In genomic region chr11:107156977-107157642, GRCm38 (mm10) we compare ENCODE assay signal across 13 mouse cellular contexts. TPM values are rescaled to one million over a fixed set of nuclear protein-coding genes. Genes with fewer than 3 reads are reported as not detected.
DNase-seq lines count a peak whose midpoint lies in the region; ATAC-seq and TF ChIP-seq lines count a peak whose summit lies in the region.
"Had no signal": no experiment of that assay in that cellular context is flagged by ENCODE, and none has a peak within 500 bp of the region (broad histone marks: within the 10 kb centered on the region; RNA-seq: fewer than 3 reads in every experiment).

No protein-coding gene starts in this region.

- no peaks in the 10 kb centered on the region for H3K4me1 ChIP-seq in lung, postnatal 0 days (ENCODE audit: insufficient read depth, low read depth, low read length)
- H3K4me1 ChIP-seq in kidney, embryonic 15.5 days = no peaks in the 10 kb centered on the region
- H3K4me1 ChIP-seq: midbrain, embryonic 15.5 days had no signal

- H3K36me3 ChIP-seq in lung, postnatal 0 days (ENCODE audit: insufficient read depth, low read length) = no peaks in the 10 kb centered on the region
- no peaks in the 10 kb centered on the region for H3K36me3 ChIP-seq in myocyte (ENCODE audit: control insufficient read depth, insufficient read depth)
- no peaks in the 10 kb centered on the region for H3K36me3 ChIP-seq in kidney, embryonic 15.5 days
- H3K36me3 ChIP-seq: hindbrain, embryonic 10.5 days; midbrain, embryonic 15.5 days had no signal

- no peak for TF ChIP-seq CTCF in lung, postnatal 0 days (IDR thresholded peaks at IDR 0.05)

- H3ac ChIP-seq in myocyte (ENCODE audit: control insufficient read depth, insufficient read length) = no peak overlapping the region

- no peak overlapping the region for H3K4me3 ChIP-seq in lung, postnatal 0 days (ENCODE audit: low read depth, low read length)
- H3K4me3 ChIP-seq in myocyte = no peak overlapping the region
- no peak overlapping the region for H3K4me3 ChIP-seq in kidney, embryonic 15.5 days (replicated peaks)
- H3K4me3 ChIP-seq: hindbrain, embryonic 10.5 days; midbrain, embryonic 15.5 days had no signal

- ATAC-seq in lung, postnatal 0 days = no peak
- ATAC-seq in kidney, embryonic 15.5 days (replicated peaks; ENCODE audit: low FRiP score) = no peak
- ATAC-seq: midbrain, embryonic 15.5 days had no signal

- TF ChIP-seq EP300 in lung, postnatal 0 days (IDR thresholded peaks at IDR 0.05) = no peak

- H3K9ac ChIP-seq in lung, postnatal 0 days (replicated peaks; ENCODE audit: low read depth) = no peak overlapping the region
- no peak overlapping the region for H3K9ac ChIP-seq in kidney, embryonic 15.5 days
- H3K9ac ChIP-seq: midbrain, embryonic 15.5 days had no signal

- no peaks in the 10 kb centered on the region for H3K79me2 ChIP-seq in myocyte (ENCODE audit: control insufficient read depth, insufficient read depth)

- H3K27me3 ChIP-seq in lung, postnatal 0 days (replicated peaks; ENCODE audit: insufficient read depth, low read length) = no peaks in the 10 kb centered on the region
- no peaks in the 10 kb centered on the region for H3K27me3 ChIP-seq in myocyte (ENCODE audit: control insufficient read depth, insufficient read depth, insufficient read length)
- no peaks in the 10 kb centered on the region for H3K27me3 ChIP-seq in kidney, embryonic 15.5 days
- H3K27me3 ChIP-seq: midbrain, embryonic 15.5 days had no signal

- 47% methylated on average over 4 of the region's 5 CpGs for WGBS in lung, postnatal 0 days
- WGBS in kidney, embryonic 15.5 days = 47% methylated on average over 5 of the region's 5 CpGs

- TF ChIP-seq POLR2A in myocyte (IDR thresholded peaks at IDR 0.05; ENCODE audit: insufficient read length, low read depth) = no peak

- H3K4me2 ChIP-seq in lung, postnatal 0 days (replicated peaks; ENCODE audit: low read depth, low read length) = no peak overlapping the region
- peak overlapping the region; percentile 8 for H3K4me2 ChIP-seq in myocyte (ENCODE audit: low read depth)
- no peak overlapping the region for H3K4me2 ChIP-seq in kidney, embryonic 15.5 days
- H3K4me2 ChIP-seq: midbrain, embryonic 15.5 days had no signal

- no peak overlapping the region for H3K27ac ChIP-seq in lung, postnatal 0 days (ENCODE audit: low read length)
- H3K27ac ChIP-seq in kidney, embryonic 15.5 days = no peak overlapping the region
- H3K27ac ChIP-seq: hindbrain, embryonic 10.5 days; midbrain, embryonic 15.5 days had no signal

- H3K9me3 ChIP-seq in lung, postnatal 0 days (ENCODE audit: low read length) = no peaks in the 10 kb centered on the region
- H3K9me3 ChIP-seq in kidney, embryonic 15.5 days (replicated peaks) = no peaks in the 10 kb centered on the region
- H3K9me3 ChIP-seq: hindbrain, embryonic 10.5 days; midbrain, embryonic 15.5 days had no signal

- DNase-seq in adrenal gland, postnatal 14 days = peak; percentile 19
- DNase-seq in adrenal gland, postnatal 4 days (ENCODE audit: low spot score in 2 of 2) = no peak
- DNase-seq in lung, postnatal 0 days (ENCODE audit: low spot score) = peak; percentile 9
- no peak for DNase-seq in lung, postnatal 10 days
- DNase-seq in gastrocnemius, postnatal 10 days = peak; percentile 19
- DNase-seq in cerebellum, adult 8-10 months = no peak
- DNase-seq: cerebellum, postnatal 36 days; kidney, postnatal 14 days; right cerebral cortex, postnatal 25 days had no signal

TF ChIP-seq in myocyte, 11 proteins besides CTCF, POLR2A, EP300 and RAD21:
- TF ChIP-seq TCF3 (IDR thresholded peaks at IDR 0.05; ENCODE audit: insufficient read length, low read depth) = no peak
- TF ChIP-seq MYOG (IDR thresholded peaks at IDR 0.05; ENCODE audit: control insufficient read depth in 1 of 3, insufficient read depth in 1 of 3, insufficient read length in 2 of 3, low read depth in 2 of 3) = peak in 1 of 3 experiments; percentile 5

RNA-seq across cellular contexts. Expression of gene Bptf, which starts 25.2 kb away (rescaled TPM):
- 42.6 and 47.5 TPM in 2 replicates for total RNA-seq in adrenal gland, postnatal 14 days (2021)
- total RNA-seq in adrenal gland, postnatal 4 days (2021) = 10 to 100 TPM; 51.6 to 55.4 TPM
- 19.8 and 23.0 TPM in 2 replicates for polyA plus RNA-seq in lung, postnatal 0 days (2015; fragmentation: Nextera tagmentation; extraction: Ambion mirVana)
- total RNA-seq in gastrocnemius, postnatal 10 days (2021) = 10 to 100 TPM; 25.5 to 35.1 TPM
- polyA plus RNA-seq in myocyte (2012; fragmentation: generic; extraction: Trizol) = 11.8 TPM
- polyA plus RNA-seq in kidney, embryonic 15.5 days (2015; fragmentation: Nextera tagmentation; extraction: Ambion mirVana) = 31.4 and 35.0 TPM in 2 replicates

RNA-seq across cellular contexts. Expression of gene Nol11, which starts 32.1 kb away (rescaled TPM):
- 23.7 and 26.4 TPM in 2 replicates for total RNA-seq in adrenal gland, postnatal 14 days (2021)
- total RNA-seq in adrenal gland, postnatal 4 days (2021) = 10 to 100 TPM; 27.0 to 27.3 TPM
- polyA plus RNA-seq in lung, postnatal 0 days (2015; fragmentation: Nextera tagmentation; extraction: Ambion mirVana) = 15.5 and 18.4 TPM in 2 replicates
- total RNA-seq in gastrocnemius, postnatal 10 days (2021) = 10 to 100 TPM; 13.8 to 16.3 TPM
- polyA plus RNA-seq in myocyte (2012; fragmentation: generic; extraction: Trizol) = 20.0 TPM
- polyA plus RNA-seq in kidney, embryonic 15.5 days (2015; fragmentation: Nextera tagmentation; extraction: Ambion mirVana) = 58.1 and 59.2 TPM in 2 replicates

Comparison
In these comparisons a context has a peak if more than half of its experiments do, and no peak if none do; other contexts are left out.
1. DNase-seq: peak in adrenal gland, postnatal 14 days (single experiment), lung, postnatal 0 days (single experiment) and gastrocnemius, postnatal 10 days (single experiment); none in adrenal gland, postnatal 4 days (0 of 2), lung, postnatal 10 days (single experiment) and cerebellum, adult 8-10 months (single experiment).